Mouse (Mus musculus): Measurements from ENCODE around the gene Gtpbp4. TPM values are rescaled to one million over a fixed set of nuclear protein-coding genes. Genes with fewer than 3 reads are reported as not detected.

Gtpbp4 gene
- polyA plus RNA-seq (2014; fragmentation: Nextera tagmentation; extraction: Ambion mirVana) = 65.0 and 70.9 TPM in 2 replicates

- H3K4me1 ChIP-seq (ENCODE audit: control insufficient read depth, insufficient read depth, low read length) = peaks cover 11% of the 10 kb centered on the region
- peak within 1 kb of the TSS; percentile 71 for H3K4me2 ChIP-seq (ENCODE audit: low read depth, low read length)
- H3K36me3 ChIP-seq (ENCODE audit: control insufficient read depth, insufficient read depth, low read length) = 0 out of 2 replicates have a peak, but pooled peaks cover 3% of the 10 kb centered on the region
- H3K9me3 ChIP-seq (ENCODE audit: control insufficient read depth, low read length) = no peaks in the 10 kb centered on the region
- ATAC-seq (ENCODE audit: low read depth) = peak; percentile 99
- H3K27ac ChIP-seq (ENCODE audit: low read depth, low read length) = peak within 1 kb of the TSS; percentile 83
- 1% methylated on average over 51 of the region's 51 CpGs for WGBS
- H3K4me3 ChIP-seq (ENCODE audit: low read depth, low read length) = peak within 1 kb of the TSS; percentile 90
- H3K9ac ChIP-seq (replicated peaks; ENCODE audit: low read depth, low read length) = peak within 1 kb of the TSS; percentile 80
- no peaks in the 10 kb centered on the region for H3K27me3 ChIP-seq (ENCODE audit: control insufficient read depth, insufficient read depth, low read length)
Observed at GRCm38 (mm10) chr13:8995990-8996786, at the start of gene Gtpbp4. Gene Gtpbp4 (minus strand): TSS chr13:8996083.

- H3K27ac ChIP-seq (ENCODE audit: low read depth, low read length) = no peak overlapping the region
- no peak for ATAC-seq (ENCODE audit: low read depth)
- no peaks in the 10 kb centered on the region for H3K4me1 ChIP-seq (ENCODE audit: control insufficient read depth, insufficient read depth, low read length)
- WGBS = 100% methylated on average over 1 of the region's 1 CpGs
- no peak overlapping the region for H3K4me2 ChIP-seq (ENCODE audit: low read depth, low read length)
- no peak overlapping the region for H3K9ac ChIP-seq (replicated peaks; ENCODE audit: low read depth, low read length)
- no peaks in the 10 kb centered on the region for H3K36me3 ChIP-seq (ENCODE audit: control insufficient read depth, insufficient read depth, low read length)
- H3K4me3 ChIP-seq (ENCODE audit: low read depth, low read length) = no peak overlapping the region
- no peaks in the 10 kb centered on the region for H3K27me3 ChIP-seq (ENCODE audit: control insufficient read depth, insufficient read depth, low read length)
- H3K9me3 ChIP-seq (ENCODE audit: control insufficient read depth, low read length) = no peaks in the 10 kb centered on the region
Observed at GRCm38 (mm10) chr13:9044731-9045130, 48.8 kb upstream of the Gtpbp4 start.

- 61% methylated on average over 3 of the region's 3 CpGs for WGBS
- H3K4me2 ChIP-seq (ENCODE audit: low read depth, low read length) = no peak overlapping the region
- no peaks in the 10 kb centered on the region for H3K36me3 ChIP-seq (ENCODE audit: control insufficient read depth, insufficient read depth, low read length)
Observed at GRCm38 (mm10) chr13:9043289-9044049, 47.6 kb upstream of the Gtpbp4 start.

GRCm38 (mm10) chr13:9040626-9041025 is 44.7 kb upstream of the Gtpbp4 start:
- 86% methylated on average over 1 of the region's 1 CpGs for whole genome bisulfite sequencing
- no peak for ATAC-seq (ENCODE audit: low read depth)
- no peaks in the 10 kb centered on the region for H3K9me3 ChIP-seq (ENCODE audit: control insufficient read depth, low read length)
- H3K27ac ChIP-seq (ENCODE audit: low read depth, low read length) = no peak overlapping the region
- H3K27me3 ChIP-seq (ENCODE audit: control insufficient read depth, insufficient read depth, low read length) = no peaks in the 10 kb centered on the region
- no peak overlapping the region for H3K9ac ChIP-seq (replicated peaks; ENCODE audit: low read depth, low read length)
- no peak overlapping the region for H3K4me3 ChIP-seq (ENCODE audit: low read depth, low read length)
- no peaks in the 10 kb centered on the region for H3K4me1 ChIP-seq (ENCODE audit: control insufficient read depth, insufficient read depth, low read length)
- no peaks in the 10 kb centered on the region for H3K36me3 ChIP-seq (ENCODE audit: control insufficient read depth, insufficient read depth, low read length)
- H3K4me2 ChIP-seq (ENCODE audit: low read depth, low read length) = no peak overlapping the region

More at GRCm38 (mm10) chr13:9043289-9044049, 47.6 kb upstream of the Gtpbp4 start:
- Histone ChIP-seq H3K27ac (ENCODE audit: low read depth, low read length) (no peak overlapping the region), H3K4me1 (ENCODE audit: control insufficient read depth, insufficient read depth, low read length) (no peaks in the 10 kb centered on the region), H3K4me3 (ENCODE audit: low read depth, low read length) (no peak overlapping the region), H3K9me3 (ENCODE audit: control insufficient read depth, low read length) (no peaks in the 10 kb centered on the region), H3K9ac (replicated peaks; ENCODE audit: low read depth, low read length) (no peak overlapping the region), H3K27me3 (ENCODE audit: control insufficient read depth, insufficient read depth, low read length) (no peaks in the 10 kb centered on the region)
- no peak for ATAC-seq (ENCODE audit: low read depth)

GRCm38 (mm10) chr13:9031996-9032661 is 36.2 kb upstream of the Gtpbp4 start:
- no peaks in the 10 kb centered on the region for H3K27me3 ChIP-seq (ENCODE audit: control insufficient read depth, insufficient read depth, low read length)
- WGBS = 84% methylated on average over 8 of the region's 8 CpGs
- H3K9ac ChIP-seq (replicated peaks; ENCODE audit: low read depth, low read length) = no peak overlapping the region
- no peak overlapping the region for H3K27ac ChIP-seq (ENCODE audit: low read depth, low read length)
- H3K4me2 ChIP-seq (ENCODE audit: low read depth, low read length) = no peak overlapping the region
- no peak overlapping the region for H3K4me3 ChIP-seq (ENCODE audit: low read depth, low read length)
- no peaks in the 10 kb centered on the region for H3K4me1 ChIP-seq (ENCODE audit: control insufficient read depth, insufficient read depth, low read length)
- H3K9me3 ChIP-seq (ENCODE audit: control insufficient read depth, low read length) = no peaks in the 10 kb centered on the region
- ATAC-seq (ENCODE audit: low read depth) = no peak
- H3K36me3 ChIP-seq (ENCODE audit: control insufficient read depth, insufficient read depth, low read length) = no peaks in the 10 kb centered on the region

- no peak overlapping the region for H3K9ac ChIP-seq (replicated peaks; ENCODE audit: low read depth, low read length)
- WGBS = 95% methylated on average over 4 of the region's 4 CpGs
- H3K9me3 ChIP-seq (ENCODE audit: control insufficient read depth, low read length) = no peaks in the 10 kb centered on the region
- no peaks in the 10 kb centered on the region for H3K27me3 ChIP-seq (ENCODE audit: control insufficient read depth, insufficient read depth, low read length)
- no peaks in the 10 kb centered on the region for H3K4me1 ChIP-seq (ENCODE audit: control insufficient read depth, insufficient read depth, low read length)
- no peak overlapping the region for H3K4me3 ChIP-seq (ENCODE audit: low read depth, low read length)
- ATAC-seq (ENCODE audit: low read depth) = no peak
- no peak overlapping the region for H3K4me2 ChIP-seq (ENCODE audit: low read depth, low read length)
- H3K27ac ChIP-seq (ENCODE audit: low read depth, low read length) = no peak overlapping the region
- H3K36me3 ChIP-seq (ENCODE audit: control insufficient read depth, insufficient read depth, low read length) = no peaks in the 10 kb centered on the region
Observed at GRCm38 (mm10) chr13:9030364-9030763, 34.5 kb upstream of the Gtpbp4 start.

- no peak overlapping the region for H3K9ac ChIP-seq (replicated peaks; ENCODE audit: low read depth, low read length)
- no peak overlapping the region for H3K27ac ChIP-seq (ENCODE audit: low read depth, low read length)
- H3K4me1 ChIP-seq (ENCODE audit: control insufficient read depth, insufficient read depth, low read length) = no peaks in the 10 kb centered on the region
- H3K4me3 ChIP-seq (ENCODE audit: low read depth, low read length) = no peak overlapping the region
- H3K36me3 ChIP-seq (ENCODE audit: control insufficient read depth, insufficient read depth, low read length) = no peaks in the 10 kb centered on the region
- no peak for ATAC-seq (ENCODE audit: low read depth)
- no peak overlapping the region for H3K4me2 ChIP-seq (ENCODE audit: low read depth, low read length)
- H3K9me3 ChIP-seq (ENCODE audit: control insufficient read depth, low read length) = no peaks in the 10 kb centered on the region
- H3K27me3 ChIP-seq (ENCODE audit: control insufficient read depth, insufficient read depth, low read length) = no peaks in the 10 kb centered on the region
- WGBS = 71% methylated on average over 1 of the region's 1 CpGs
Observed at GRCm38 (mm10) chr13:9027251-9027650, 31.4 kb upstream of the Gtpbp4 start.

- Histone ChIP-seq H3K4me2 (ENCODE audit: low read depth, low read length) (no peak overlapping the region), H3K4me3 (ENCODE audit: low read depth, low read length) (no peak overlapping the region)
- 88% methylated on average over 1 of the region's 1 CpGs for WGBS
Observed at GRCm38 (mm10) chr13:9022623-9023022, 26.7 kb upstream of the Gtpbp4 start.

More at GRCm38 (mm10) chr13:9022623-9023022, 26.7 kb upstream of the Gtpbp4 start:
- H3K9ac ChIP-seq (replicated peaks; ENCODE audit: low read depth, low read length) = no peak overlapping the region
- no peaks in the 10 kb centered on the region for H3K36me3 ChIP-seq (ENCODE audit: control insufficient read depth, insufficient read depth, low read length)
- H3K27ac ChIP-seq (ENCODE audit: low read depth, low read length) = no peak overlapping the region
- no peaks in the 10 kb centered on the region for H3K9me3 ChIP-seq (ENCODE audit: control insufficient read depth, low read length)
- no peak for ATAC-seq (ENCODE audit: low read depth)
- H3K27me3 ChIP-seq (ENCODE audit: control insufficient read depth, insufficient read depth, low read length) = no peaks in the 10 kb centered on the region
- no peaks in the 10 kb centered on the region for H3K4me1 ChIP-seq (ENCODE audit: control insufficient read depth, insufficient read depth, low read length)
